Mouse (Mus musculus) lung, postnatal 0 days (tissue): ENCODE measurements at regions not wholly inside any gene's neighbourhood (a gene's known extent, or its start where the extent isn't known, plus 50 kb on each side); places are given as distances from the start of the nearest gene placed in this dataset.

Source experiments
- CTCF ChIP-seq: IDR thresholded peaks from 2 replicates; pipeline ENCODE4 v1.5.1; 2016; ENCODE audit warnings: antibody characterized with exemption, mild to moderate bottlenecking
- EP300 ChIP-seq: IDR thresholded peaks from 2 replicates; pipeline ENCODE4 v1.6.1; 2016; ENCODE audit warnings: antibody characterized with exemption, mild to moderate bottlenecking, control low read depth

DNA sequence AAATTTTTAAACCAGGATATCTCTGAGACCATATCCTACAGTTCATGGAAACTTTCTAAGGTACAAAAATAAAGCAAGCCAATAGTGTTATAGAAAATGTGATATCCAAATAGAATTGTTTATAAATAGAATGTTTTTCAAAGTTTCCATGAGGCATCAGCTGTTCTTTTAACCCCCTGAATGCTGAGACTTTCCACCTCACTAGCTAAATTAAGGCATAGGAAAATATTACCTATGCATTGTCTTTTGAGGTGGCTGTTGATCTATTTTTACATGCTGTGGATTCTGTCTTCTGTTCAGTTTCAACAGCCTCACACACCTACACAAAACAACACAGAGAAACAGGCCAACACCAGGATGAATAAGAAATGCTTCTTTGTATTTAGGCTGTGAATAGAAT is 265.6 kb downstream of the Kcnj2 start:
- no peak for TF ChIP-seq EP300
- TF ChIP-seq CTCF: no peak
